Mouse (Mus musculus) hindbrain, embryonic 12.5 days (tissue): ENCODE measurements around the gene Sipa1l2. TPM values are rescaled to one million over a fixed set of nuclear protein-coding genes. Genes with fewer than 3 reads are reported as not detected.
"Not testable (repeated sequence)": the region's sequence is repeated elsewhere in the genome, so short reads cannot be mapped to it uniquely, and the experiment has no call there.

Experiments used
- ATAC-seq: fragments of 200-750 bp; cut with Nextera tagmentation; 2 replicates; pipeline ENCODE4 v1.8.0; 2017; ENCODE audit warnings: moderate TSS enrichment; ENCODE audit not compliant: low FRiP score
- H3K27ac ChIP-seq: fragments of 300-500 bp; sonication (generic); 2 replicates; pipeline ENCODE4 v1.5.1; 2016; ENCODE audit warnings: mild to moderate bottlenecking
- H3K27me3 ChIP-seq: fragments of 300-500 bp; sonication (generic); 2 replicates; pipeline ENCODE4 v1.6.1; 2016; ENCODE audit warnings: mild to moderate bottlenecking
- H3K36me3 ChIP-seq: fragments of 300-500 bp; sonication (generic); 2 replicates; pipeline ENCODE4 v1.6.1; 2016; ENCODE audit warnings: mild to moderate bottlenecking
- H3K4me1 ChIP-seq: fragments of 300-500 bp; sonication (generic); 2 replicates; pipeline ENCODE4 v1.6.1; 2016
- H3K4me2 ChIP-seq: fragments of 300-500 bp; sonication (generic); replicated peaks from 2 replicates; pipeline ENCODE4 v1.6.1; 2016; ENCODE audit warnings: mild to moderate bottlenecking
- H3K4me3 ChIP-seq: fragments of 300-500 bp; sonication (generic); 2 replicates; pipeline ENCODE4 v1.5.1; 2016; ENCODE audit warnings: mild to moderate bottlenecking
- H3K9ac ChIP-seq: fragments of 300-500 bp; sonication (generic); 2 replicates; pipeline ENCODE4 v1.6.1; 2016; ENCODE audit warnings: mild to moderate bottlenecking, moderate library complexity
- H3K9me3 ChIP-seq: fragments of 300-500 bp; sonication (generic); replicated peaks from 2 replicates; pipeline ENCODE4 v1.6.1; 2016; ENCODE audit warnings: mild to moderate bottlenecking
- WGBS: fragments of 180-500 bp; shearing (Covaris S2); methylation state at CpG from one replicate; pipeline ENCODE4 v1.1.7; 2016; 5-methylcytosine and 5-hydroxymethylcytosine counted together
- polyA plus RNA-seq: library from polyadenylated mRNA; unstranded; fragments of >200 nt; fragmentation: Nextera tagmentation; extraction: Ambion mirVana; gene quantifications from 2 replicates; pipeline ENCODE4 v1.2.1, GENCODE M21; 2016

The Sipa1l2 gene
- polyA plus RNA-seq, 1 experiment from 2014 or later: 36.4 TPM

DNA sequence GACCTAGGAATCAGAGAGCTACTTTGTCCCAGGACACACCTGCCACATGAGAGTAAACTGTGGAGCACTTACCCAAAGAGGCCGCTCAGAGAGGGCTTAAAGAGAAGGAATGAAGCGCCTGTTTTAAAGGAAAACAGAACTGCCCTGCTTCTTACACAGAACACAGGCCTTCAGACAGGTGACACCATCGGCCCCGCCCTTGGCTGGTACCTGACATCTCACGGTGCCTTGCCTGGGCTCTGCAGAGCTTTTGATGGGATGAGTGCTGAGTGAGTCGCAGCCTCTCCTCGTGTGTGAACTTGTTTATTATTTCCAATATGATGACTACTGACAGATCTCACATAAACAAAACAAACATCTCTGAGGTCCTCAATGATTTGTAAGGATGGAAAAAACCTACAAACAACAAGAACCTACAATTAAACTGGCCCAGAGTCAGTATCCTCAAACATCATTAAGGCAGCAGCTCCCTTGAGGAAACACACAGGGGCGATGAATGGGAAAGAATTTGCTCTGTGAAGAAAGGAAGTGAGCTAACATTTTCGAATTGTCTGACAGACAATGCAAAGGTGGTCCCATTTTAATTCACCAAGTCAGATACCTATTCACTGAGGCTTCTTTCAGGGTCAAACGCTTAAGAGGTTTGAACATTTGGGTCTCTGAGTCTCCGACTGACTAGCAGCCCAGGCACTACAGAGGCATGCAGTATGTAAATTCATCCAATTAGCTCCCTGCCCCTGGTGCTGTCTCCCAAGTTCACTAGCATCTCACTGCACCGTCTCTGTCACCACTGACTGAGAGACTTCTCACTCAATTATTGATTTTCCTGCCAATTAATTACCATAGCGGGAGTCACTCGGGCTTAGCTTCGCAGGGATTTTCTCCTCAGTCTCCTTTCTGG is 39.2 kb downstream of the Sipa1l2 start:
- Histone ChIP-seq H3K4me3 (no peak overlapping the region), H3K9ac (no peak overlapping the region), H3K4me2 (no peak overlapping the region), H3K9me3 (no peaks in the 10 kb centered on the region), H3K27me3 (no peaks in the 10 kb centered on the region), H3K36me3 (no peaks in the 10 kb centered on the region), H3K27ac (no peak overlapping the region), H3K4me1 (peaks cover 87% of the 10 kb centered on the region)
- no peak for ATAC-seq
- WGBS: 48% methylated on average over 15 of the region's 15 CpGs

DNA sequence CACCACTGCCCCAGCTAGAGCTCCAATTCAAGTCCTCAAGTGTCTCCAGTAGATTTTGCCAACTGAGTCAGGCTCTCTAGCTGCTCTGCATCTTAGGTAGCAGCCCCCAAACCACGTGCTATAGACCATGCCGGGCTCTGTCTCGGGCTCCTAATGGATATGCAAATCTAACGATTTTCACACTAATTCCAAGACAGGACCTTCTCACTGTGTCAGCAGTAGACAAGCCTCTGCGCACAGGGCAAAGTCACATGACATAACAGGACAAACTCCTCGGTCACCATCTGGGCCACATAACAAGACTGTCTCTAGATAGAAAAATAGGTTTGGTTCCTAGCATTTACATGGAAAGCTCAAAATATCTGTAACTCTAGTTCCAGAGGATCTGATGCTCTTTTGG is 40.6 kb downstream of the Sipa1l2 start:
- peaks cover 84% of the 10 kb centered on the region for H3K4me1 ChIP-seq
- 0 out of 2 replicates have a peak, but pooled peaks have one; percentile 9 for ATAC-seq
- H3K9me3 ChIP-seq: no peaks in the 10 kb centered on the region
- H3K4me3 ChIP-seq: no peak overlapping the region
- WGBS: 45% methylated on average over 6 of the region's 6 CpGs
- H3K36me3 ChIP-seq: no peaks in the 10 kb centered on the region
- H3K27ac ChIP-seq: no peak overlapping the region
- no peak overlapping the region for H3K9ac ChIP-seq
- H3K27me3 ChIP-seq: no peaks in the 10 kb centered on the region
- H3K4me2 ChIP-seq: no peak overlapping the region

DNA sequence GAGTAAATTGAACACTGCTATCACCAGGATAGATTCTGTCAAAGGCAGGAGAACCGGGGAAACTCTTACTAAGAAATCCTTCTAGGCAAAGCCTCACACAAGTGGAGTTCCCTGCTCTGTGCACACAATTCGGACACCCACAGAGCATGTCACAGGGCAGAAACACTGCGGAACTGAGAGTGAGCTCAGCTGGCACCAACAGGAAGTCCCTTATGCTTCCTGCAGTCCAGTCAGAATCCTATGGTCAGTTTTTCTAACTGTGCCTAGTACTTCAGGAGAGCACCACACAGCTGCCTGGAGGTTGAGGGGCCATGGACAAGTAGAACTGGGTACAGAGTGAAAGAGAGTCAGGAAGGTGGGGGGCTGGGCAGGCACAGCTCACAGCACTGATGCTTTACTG is 41.7 kb downstream of the Sipa1l2 start:
- Histone ChIP-seq H3K36me3 (no peaks in the 10 kb centered on the region), H3K4me2 (no peak overlapping the region), H3K27ac (0 out of 2 replicates have a peak overlapping the region, but pooled peaks have one; percentile 52), H3K27me3 (0 out of 2 replicates have a peak, but pooled peaks cover 4% of the 10 kb centered on the region), H3K9ac (no peak overlapping the region), H3K4me1 (peaks cover 84% of the 10 kb centered on the region), H3K9me3 (no peaks in the 10 kb centered on the region), H3K4me3 (no peak overlapping the region)
- 41% methylated on average over 3 of the region's 3 CpGs for WGBS
- no peak for ATAC-seq

DNA sequence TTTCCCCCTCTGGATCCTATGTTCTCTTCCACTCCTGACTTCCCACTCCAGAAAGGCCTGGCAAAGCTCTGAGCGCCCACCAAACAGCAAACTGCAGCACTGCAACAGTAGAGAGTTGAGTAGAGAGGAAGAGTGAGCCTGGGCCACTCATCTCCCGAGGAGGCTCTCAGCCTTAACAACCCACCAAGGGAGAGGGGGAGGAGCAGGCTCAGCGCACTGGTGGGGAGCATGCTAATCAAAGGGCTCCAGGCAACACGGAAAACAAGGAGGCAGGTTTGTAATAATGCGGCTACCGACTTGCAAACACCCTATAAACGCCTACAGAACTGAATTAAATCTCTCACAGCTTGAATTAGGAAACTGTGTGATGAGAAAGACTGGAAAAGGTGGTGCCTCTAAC is 42.6 kb downstream of the Sipa1l2 start:
- Histone ChIP-seq H3K27ac (peak overlapping the region; percentile 52; the same call in 1 of the 2 replicates), H3K4me3 (no peak overlapping the region), H3K9me3 (no peaks in the 10 kb centered on the region), H3K4me1 (peaks cover 84% of the 10 kb centered on the region), H3K27me3 (0 out of 2 replicates have a peak, but pooled peaks cover 4% of the 10 kb centered on the region), H3K4me2 (no peak overlapping the region), H3K9ac (no peak overlapping the region), H3K36me3 (no peaks in the 10 kb centered on the region)
- 8% methylated on average over 7 of the region's 7 CpGs for WGBS
- ATAC-seq: 0 out of 2 replicates have a peak, but pooled peaks have one; percentile 48

DNA sequence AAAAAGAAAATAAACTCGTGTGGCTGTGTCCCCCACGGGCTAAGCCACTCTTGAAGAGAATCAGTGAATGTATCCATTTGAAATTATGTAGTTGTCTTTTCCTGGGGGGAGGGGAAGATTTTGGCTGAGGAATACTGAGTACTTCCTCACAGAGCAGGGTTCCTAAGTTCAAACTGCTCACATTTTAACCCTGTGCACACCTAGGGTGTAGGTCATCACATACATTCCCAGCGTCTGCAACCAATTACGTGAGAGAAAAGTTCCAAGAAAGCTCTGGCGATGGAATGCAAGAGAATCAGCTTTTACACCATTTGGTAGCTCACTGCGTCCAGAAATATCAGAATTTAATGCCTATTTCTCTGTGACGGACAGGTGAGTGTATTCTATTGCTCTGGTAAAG is 43.0 kb downstream of the Sipa1l2 start:
- no peaks in the 10 kb centered on the region for H3K9me3 ChIP-seq
- H3K4me1 ChIP-seq: peaks cover 84% of the 10 kb centered on the region
- H3K4me2 ChIP-seq: no peak overlapping the region
- 0 out of 2 replicates have a peak, but pooled peaks cover 4% of the 10 kb centered on the region for H3K27me3 ChIP-seq
- ATAC-seq: no peak
- 42% methylated on average over 7 of the region's 7 CpGs for WGBS
- H3K4me3 ChIP-seq: no peak overlapping the region
- H3K27ac ChIP-seq: 0 out of 2 replicates have a peak overlapping the region, but pooled peaks have one; percentile 52
- H3K36me3 ChIP-seq: no peaks in the 10 kb centered on the region
- H3K9ac ChIP-seq: no peak overlapping the region

DNA sequence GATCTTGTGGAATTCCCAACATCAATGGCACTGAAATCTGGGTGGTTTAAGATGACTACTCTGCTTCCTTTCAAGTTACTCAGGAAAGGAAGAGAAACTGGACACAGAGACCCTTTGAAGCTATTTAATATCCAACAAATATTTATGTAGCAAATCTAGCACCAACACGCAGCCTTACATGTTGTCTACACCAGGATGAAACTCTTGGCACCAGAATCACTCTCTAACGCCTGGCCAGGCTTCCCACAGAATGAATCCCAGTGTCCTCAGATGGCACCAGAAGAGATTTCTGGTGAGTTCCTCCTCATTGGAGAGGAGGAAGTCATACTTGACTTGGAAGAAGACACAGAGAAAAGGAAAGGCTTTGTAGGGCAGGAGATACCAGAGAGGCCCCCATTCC is 45.1 kb downstream of the Sipa1l2 start:
- H3K27me3 ChIP-seq: 0 out of 2 replicates have a peak, but pooled peaks cover 4% of the 10 kb centered on the region
- H3K9me3 ChIP-seq: no peaks in the 10 kb centered on the region
- no peak overlapping the region for H3K9ac ChIP-seq
- H3K4me3 ChIP-seq: no peak overlapping the region
- H3K27ac ChIP-seq: no peak overlapping the region
- ATAC-seq: no peak
- no peak overlapping the region for H3K4me2 ChIP-seq
- H3K4me1 ChIP-seq: peaks cover 66% of the 10 kb centered on the region
- 93% methylated on average over 2 of the region's 2 CpGs for WGBS
- H3K36me3 ChIP-seq: no peaks in the 10 kb centered on the region

DNA sequence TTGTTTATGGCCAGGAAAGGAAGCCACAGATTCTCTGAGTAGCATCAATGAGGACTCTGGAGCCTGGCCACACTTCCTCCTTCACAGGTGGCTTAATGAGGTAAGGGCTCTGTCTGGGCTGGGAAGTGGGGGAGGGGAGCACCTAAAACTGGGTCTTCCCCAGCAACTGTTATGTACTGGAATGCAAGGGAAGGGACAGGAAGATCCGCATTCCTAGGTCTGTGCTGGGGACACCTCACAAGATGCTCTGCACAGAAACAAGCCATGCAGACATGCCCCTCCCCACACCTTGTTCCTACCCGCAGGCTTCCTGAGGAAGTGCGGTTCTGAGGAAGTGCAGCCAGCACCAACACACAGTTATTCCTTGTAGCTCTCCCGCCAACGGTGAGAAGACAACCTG is 46.4 kb downstream of the Sipa1l2 start:
- Histone ChIP-seq H3K4me1 (peaks cover 58% of the 10 kb centered on the region), H3K4me2 (no peak overlapping the region), H3K4me3 (no peak overlapping the region), H3K36me3 (no peaks in the 10 kb centered on the region), H3K27me3 (0 out of 2 replicates have a peak, but pooled peaks cover 4% of the 10 kb centered on the region), H3K9ac (no peak overlapping the region), H3K27ac (no peak overlapping the region), H3K9me3 (no peaks in the 10 kb centered on the region)
- ATAC-seq: no peak
- WGBS: 38% methylated on average over 5 of the region's 5 CpGs

DNA sequence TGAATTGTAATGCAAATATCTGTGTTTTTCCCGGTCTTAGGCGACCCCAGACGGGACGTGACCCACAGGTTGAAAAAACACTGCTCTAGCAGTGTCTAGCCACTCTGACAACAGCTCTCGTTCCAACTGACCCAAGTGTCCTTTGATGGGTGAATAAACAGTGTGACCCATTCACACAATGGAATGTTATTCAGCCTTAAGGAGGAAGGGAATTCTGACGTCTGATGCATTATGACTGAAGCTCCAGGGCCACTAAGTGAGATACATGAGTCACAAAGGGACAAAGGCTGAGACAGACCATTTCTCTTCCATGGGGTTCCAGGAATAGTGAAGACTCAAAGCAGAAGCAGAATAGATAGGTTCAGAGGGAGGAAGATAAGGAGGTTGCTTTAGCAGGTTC is 47.5 kb downstream of the Sipa1l2 start:
- Histone ChIP-seq H3K9ac (no peak overlapping the region), H3K4me1 (peaks cover 55% of the 10 kb centered on the region), H3K27me3 (0 out of 2 replicates have a peak, but pooled peaks cover 4% of the 10 kb centered on the region), H3K27ac (peak overlapping the region; percentile 65; the same call in 1 of the 2 replicates), H3K36me3 (no peaks in the 10 kb centered on the region), H3K9me3 (no peaks in the 10 kb centered on the region), H3K4me2 (no peak overlapping the region), H3K4me3 (no peak overlapping the region)
- 17% methylated on average over 6 of the region's 6 CpGs for WGBS
- ATAC-seq: no peak

DNA sequence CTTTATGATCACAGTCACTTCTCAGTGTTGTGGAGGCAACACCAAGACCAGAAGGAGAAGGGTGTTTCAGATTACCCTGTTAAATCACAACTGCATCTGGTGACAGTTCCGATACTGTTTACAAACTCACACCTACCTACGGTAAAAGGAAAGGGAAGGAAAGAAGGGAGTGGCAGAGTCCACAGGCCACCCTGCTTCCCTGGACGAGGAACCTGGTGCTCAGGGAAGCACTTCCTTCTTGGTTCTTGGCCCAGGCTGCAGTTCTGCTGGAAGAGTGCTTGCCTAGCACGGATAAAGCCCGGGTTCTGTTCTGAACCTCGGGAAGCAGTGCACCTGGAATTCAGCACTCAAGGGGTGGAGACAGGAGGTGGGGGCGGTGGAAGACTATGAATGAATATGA is 48.5 kb downstream of the Sipa1l2 start:
- Histone ChIP-seq H3K27me3 (0 out of 2 replicates have a peak, but pooled peaks cover 4% of the 10 kb centered on the region), H3K9ac (no peak overlapping the region), H3K4me1 (peaks cover 44% of the 10 kb centered on the region), H3K27ac (no peak overlapping the region), H3K36me3 (no peaks in the 10 kb centered on the region), H3K4me2 (no peak overlapping the region), H3K9me3 (no peaks in the 10 kb centered on the region), H3K4me3 (no peak overlapping the region)
- ATAC-seq: no peak
- WGBS: 67% methylated on average over 7 of the region's 7 CpGs

DNA sequence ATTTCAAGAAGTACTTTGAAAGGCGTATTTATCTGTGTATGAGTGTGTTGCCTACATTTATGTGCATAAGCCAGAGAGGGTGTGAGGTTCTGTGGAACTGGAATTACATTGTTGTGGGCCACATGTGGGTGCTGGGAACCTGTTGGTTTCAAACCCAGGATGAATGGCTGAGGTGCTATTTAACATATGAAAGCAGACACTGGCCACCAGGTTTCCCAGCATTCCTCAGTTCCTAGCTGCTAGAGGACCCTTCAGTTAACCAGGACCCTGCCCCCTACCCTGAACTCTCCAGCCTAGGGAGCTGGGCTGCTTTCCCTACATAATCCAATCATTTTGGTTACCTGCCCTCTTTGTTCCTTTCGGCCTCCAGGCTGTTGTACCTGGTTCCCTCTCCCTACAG is 49.3 kb downstream of the Sipa1l2 start:
- not testable (repeated sequence) for H3K9ac ChIP-seq, H3K4me2 ChIP-seq, H3K27me3 ChIP-seq, H3K27ac ChIP-seq, H3K4me3 ChIP-seq, ATAC-seq, H3K9me3 ChIP-seq, H3K36me3 ChIP-seq
- H3K4me1 ChIP-seq: peaks cover 43% of the 10 kb centered on the region
- WGBS: 91% methylated on average over 2 of the region's 2 CpGs

DNA sequence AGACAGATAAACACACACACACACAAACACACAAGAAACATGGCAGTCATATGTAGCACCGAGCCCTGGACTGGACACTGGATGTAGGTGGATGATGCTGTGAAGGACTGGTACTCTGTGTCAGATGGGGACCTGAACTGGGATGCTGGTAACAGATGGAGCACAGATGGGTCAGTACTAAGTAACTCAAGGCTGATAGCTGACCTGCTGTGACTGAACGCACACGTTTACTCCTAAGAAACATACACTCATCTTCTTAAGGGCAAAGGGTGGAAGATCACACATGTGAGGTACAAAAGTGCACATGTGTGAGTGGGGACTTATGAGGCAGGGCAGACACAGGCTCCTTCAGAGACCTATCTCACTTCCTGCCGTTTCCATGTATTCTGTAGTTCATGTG is 50.7 kb downstream of the Sipa1l2 start:
- Histone ChIP-seq H3K27me3 (0 out of 2 replicates have a peak, but pooled peaks cover 4% of the 10 kb centered on the region), H3K9ac (no peak overlapping the region), H3K9me3 (no peaks in the 10 kb centered on the region), H3K27ac (no peak overlapping the region), H3K4me2 (no peak overlapping the region), H3K4me3 (no peak overlapping the region), H3K4me1 (peaks cover 48% of the 10 kb centered on the region), H3K36me3 (no peaks in the 10 kb centered on the region)
- ATAC-seq: no peak
- WGBS: 69% methylated on average over 4 of the region's 4 CpGs

DNA sequence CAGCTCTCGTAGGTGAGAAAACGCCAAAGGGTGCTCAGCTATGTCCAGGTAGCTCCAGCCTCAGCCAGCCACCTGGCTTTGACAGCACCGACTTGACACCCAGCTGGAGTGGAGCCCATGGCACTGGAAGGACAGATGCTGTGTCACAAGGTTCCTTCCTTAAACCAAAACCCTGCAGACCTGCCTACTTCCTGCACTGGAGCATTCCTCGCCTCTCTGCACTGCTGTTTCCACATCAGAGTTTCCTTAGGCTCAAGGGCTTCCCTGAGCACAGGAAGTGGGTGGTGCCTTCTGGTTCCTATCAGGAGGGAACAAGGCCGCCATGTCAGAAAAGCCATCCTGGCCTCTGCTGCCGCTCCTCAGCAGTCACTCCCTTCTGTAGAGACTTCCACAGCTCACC is 51.3 kb downstream of the Sipa1l2 start:
- peaks cover 49% of the 10 kb centered on the region for H3K4me1 ChIP-seq
- no peak overlapping the region for H3K4me2 ChIP-seq
- no peak overlapping the region for H3K9ac ChIP-seq
- H3K36me3 ChIP-seq: no peaks in the 10 kb centered on the region
- H3K27ac ChIP-seq: peak overlapping the region; percentile 40; the same call in 1 of the 2 replicates
- WGBS: 72% methylated on average over 6 of the region's 6 CpGs
- no peak for ATAC-seq
- H3K9me3 ChIP-seq: no peaks in the 10 kb centered on the region
- no peak overlapping the region for H3K4me3 ChIP-seq
- H3K27me3 ChIP-seq: 0 out of 2 replicates have a peak, but pooled peaks cover under 1% of the 10 kb centered on the region
